Mouse (Mus musculus) heart, postnatal 0 days (tissue): ENCODE data around the gene Gprc5b.

Source experiments
- CTCF ChIP-seq: IDR thresholded peaks from 2 replicates; pipeline ENCODE4 v1.5.1; 2016; ENCODE audit warnings: antibody characterized with exemption, control low read depth, low read depth
- EP300 ChIP-seq: IDR thresholded peaks from 2 replicates; pipeline ENCODE4 v1.6.1; 2016; ENCODE audit warnings: antibody characterized with exemption, low read depth

DNA sequence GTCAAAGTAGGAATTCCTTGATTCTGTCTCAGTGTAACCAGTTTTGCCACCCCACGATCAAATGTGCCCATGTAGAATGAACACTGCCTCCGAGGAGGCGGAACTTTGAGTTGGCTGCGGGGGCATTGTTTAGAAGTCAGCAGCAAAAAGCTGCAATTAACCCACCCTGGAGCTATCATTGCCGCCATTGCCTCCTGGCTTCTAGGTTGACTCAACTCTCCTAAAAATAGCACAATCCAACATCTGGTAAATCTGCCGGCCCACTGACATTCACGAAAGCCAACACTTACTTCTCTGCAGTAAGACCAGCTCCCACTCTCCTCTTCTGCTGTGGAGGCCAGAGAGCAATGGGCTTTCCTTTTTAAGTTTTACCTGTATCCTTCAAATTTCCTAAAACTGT, 35.8 kb downstream of the Gprc5b start:
- TF ChIP-seq CTCF (no peak), EP300 (no peak)
